Mouse (Mus musculus) cerebellum, postnatal 4 days (tissue): ENCODE measurements around the gene 1700029I15Rik.
"Not testable (repeated sequence)": the region's sequence is repeated elsewhere in the genome, so short reads cannot be mapped to it uniquely, and the experiment has no call there.

Experiments
- DNase-seq, 2 experiments: peaks; one replicate each; pipeline ENCODE4 v3.0.0; 2022; ENCODE audit warnings: low spot score in 2 of 2, mixed read lengths in 1 of 2

Gene 1700029I15Rik

DNA sequence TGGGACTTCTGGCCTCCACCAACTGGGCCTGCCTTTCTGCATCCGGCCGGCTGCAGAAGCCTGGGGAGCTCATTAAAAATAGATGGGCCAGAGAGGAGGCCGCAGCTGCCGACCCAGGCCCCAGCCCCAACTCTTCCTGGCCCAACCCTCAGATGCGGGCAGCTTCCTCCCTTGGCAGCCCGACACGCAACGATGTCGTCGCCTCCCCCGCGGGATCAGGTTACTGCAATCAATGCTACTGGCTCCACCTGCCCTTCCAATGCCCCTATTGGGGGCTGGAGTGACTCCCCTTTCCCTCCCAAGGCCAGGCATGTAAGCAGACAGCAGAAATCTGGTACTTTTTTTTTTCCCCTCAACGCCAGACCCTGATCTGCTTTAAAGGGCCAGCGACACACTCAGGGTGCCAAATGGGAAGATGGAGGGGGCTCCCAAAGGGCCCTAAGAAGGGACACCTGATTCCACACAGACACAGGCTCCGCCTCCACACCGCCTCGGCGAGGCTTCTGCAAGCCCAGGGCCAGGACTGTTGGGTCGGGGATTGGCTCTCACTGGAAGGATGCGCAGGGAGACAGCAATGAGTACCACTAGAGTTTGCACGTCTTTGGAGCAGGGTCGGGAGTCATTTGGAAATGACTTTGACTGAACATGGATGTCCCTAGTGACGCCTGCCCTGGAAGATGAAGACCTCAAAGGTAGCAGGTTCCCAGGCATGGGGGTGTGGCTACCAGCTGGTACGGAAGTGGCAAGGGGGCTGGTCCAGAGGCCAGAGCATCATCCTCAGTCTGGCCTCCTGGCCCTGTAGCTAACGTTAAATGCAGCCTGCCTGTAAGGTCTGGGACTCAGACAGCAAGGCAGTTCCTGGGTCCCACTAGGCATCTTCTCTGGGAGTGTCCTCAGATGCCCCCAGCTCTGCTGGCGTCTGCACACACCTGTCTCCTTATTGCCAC, 10.3 kb downstream of the 1700029I15Rik start:
- peak in 1 of 2 experiments; percentile 59 for DNase-seq

DNA sequence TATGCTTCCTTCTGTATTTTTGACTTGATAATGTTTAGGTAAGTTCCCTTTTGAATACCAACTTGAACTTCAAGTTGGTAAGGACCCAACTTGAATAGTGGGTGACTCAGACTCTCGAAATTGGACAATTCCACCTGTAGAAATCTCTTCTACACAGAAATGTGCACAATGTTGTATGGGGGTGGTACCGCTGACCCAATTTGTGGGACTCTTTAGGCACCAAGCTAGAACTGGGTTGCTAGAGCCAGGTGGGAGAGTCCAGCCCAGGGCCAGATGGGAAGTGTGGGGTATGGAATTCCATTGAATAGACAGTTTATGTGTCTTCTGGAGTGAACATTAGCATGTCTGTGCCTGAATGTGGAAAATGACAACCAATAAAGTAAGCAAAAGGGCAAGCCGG, 13.2 kb downstream of the 1700029I15Rik start:
- no peak for DNase-seq

- no peak for DNase-seq
These were observed 15.1 kb downstream of the 1700029I15Rik start for GRCm38 (mm10) chr2:92397436-92397835.

- DNase-seq: not testable (repeated sequence)
These were observed 17.5 kb downstream of the 1700029I15Rik start for GRCm38 (mm10) chr2:92399877-92400276.

DNA sequence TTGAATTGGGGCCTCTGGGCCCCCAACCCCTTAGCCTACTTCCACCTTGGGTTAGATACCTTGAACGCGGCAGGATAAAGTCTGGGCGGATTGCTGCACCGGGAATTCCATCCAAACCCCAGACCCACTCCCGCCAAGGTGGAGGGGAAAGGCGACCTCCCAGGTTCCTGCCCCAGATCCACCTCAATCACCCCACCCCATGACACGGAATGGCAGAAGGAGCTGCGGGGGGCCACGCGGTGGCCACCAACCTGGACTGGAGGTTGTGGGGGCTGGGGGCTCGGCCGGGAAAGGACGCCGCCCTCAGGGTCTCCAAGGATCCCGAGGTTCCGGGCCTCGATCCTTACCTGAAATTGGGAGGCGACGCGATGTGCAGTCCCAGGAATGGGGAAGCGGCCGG, 18.3 kb downstream of the 1700029I15Rik start:
- no peak for DNase-seq

DNA sequence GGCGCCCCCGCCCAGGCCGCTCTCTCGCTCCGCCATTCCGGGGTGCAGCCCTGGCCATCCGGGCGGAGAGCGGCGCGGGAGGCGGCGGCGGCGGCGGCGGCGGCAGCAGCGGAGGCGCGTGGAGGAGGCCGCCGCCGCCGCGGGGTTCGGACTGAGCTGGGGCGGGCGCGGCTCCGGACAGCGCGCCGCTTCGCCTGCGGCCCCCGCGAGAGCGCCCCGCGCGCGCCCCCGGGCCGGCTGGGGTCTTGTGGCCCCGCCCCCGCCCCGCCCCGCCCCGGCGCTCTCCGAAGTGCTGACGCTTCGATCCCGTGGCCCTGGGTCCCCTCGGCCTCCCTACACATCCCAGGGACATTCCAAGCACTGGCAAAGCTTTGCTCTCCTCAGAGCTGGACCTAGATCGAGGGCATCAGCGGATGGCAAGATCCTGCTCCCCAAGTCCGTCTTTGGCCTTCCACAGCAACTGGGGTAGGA, 18.8 kb downstream of the 1700029I15Rik start, which contains the start of gene Mapk8ip1:
Gene Mapk8ip1 (minus strand): TSS at position 173 of the 471 bp plus-strand sequence.
- DNase-seq: no peak

- DNase-seq: no peak
These were observed 20.4 kb downstream of the 1700029I15Rik start for GRCm38 (mm10) chr2:92402591-92403326.

- DNase-seq: no peak
These were observed 21.5 kb downstream of the 1700029I15Rik start for GRCm38 (mm10) chr2:92403776-92404319.

GRCm38 (mm10) chr2:92404737-92405136, 22.4 kb downstream of the 1700029I15Rik start:
- DNase-seq: no peak

DNA sequence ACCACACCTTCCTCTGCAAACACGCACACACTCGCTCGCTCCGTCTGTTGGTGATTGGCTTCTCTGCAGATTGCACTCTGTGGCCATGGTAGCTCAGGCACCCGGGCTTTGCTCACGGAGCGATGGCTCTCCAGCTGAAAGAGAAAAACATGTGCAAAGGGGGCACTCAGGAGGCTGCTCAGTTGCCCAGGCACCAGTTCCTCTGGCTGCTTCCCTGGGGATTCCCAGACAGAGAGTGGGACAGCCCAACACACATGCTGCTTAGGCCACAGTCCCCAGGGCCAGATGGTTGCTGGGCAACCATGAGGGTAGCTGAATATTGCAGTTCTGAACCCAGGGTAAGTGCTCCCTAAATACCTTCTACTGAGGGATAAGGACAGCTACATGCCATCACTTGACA, 23.3 kb downstream of the 1700029I15Rik start:
- no peak for DNase-seq

- DNase-seq: no peak
These were observed 26.1 kb downstream of the 1700029I15Rik start for GRCm38 (mm10) chr2:92408309-92409045.

DNA sequence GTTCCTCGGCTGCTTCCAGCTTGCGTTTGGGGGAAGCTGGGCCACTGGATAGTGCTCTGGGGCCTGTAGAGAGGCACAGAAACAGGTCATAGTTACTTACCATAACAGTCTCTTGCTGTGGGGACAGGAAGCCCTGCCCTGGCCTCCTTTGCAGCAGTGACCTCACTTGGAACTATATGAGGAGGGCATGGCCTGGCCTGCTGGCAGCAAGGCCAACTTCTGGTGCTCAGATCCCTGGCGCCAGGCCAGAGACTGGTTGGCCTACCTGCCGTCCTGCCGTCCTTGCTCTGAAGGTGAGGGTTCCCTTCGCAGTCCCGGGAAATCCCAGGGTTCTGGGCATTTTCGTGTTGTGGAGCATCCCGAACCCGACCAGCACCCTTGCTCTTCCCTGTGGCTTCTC, 29.4 kb downstream of the 1700029I15Rik start:
- DNase-seq: no peak

- DNase-seq: no peak
These were observed 39.5 kb downstream of the 1700029I15Rik start for GRCm38 (mm10) chr2:92421723-92422387.

DNA sequence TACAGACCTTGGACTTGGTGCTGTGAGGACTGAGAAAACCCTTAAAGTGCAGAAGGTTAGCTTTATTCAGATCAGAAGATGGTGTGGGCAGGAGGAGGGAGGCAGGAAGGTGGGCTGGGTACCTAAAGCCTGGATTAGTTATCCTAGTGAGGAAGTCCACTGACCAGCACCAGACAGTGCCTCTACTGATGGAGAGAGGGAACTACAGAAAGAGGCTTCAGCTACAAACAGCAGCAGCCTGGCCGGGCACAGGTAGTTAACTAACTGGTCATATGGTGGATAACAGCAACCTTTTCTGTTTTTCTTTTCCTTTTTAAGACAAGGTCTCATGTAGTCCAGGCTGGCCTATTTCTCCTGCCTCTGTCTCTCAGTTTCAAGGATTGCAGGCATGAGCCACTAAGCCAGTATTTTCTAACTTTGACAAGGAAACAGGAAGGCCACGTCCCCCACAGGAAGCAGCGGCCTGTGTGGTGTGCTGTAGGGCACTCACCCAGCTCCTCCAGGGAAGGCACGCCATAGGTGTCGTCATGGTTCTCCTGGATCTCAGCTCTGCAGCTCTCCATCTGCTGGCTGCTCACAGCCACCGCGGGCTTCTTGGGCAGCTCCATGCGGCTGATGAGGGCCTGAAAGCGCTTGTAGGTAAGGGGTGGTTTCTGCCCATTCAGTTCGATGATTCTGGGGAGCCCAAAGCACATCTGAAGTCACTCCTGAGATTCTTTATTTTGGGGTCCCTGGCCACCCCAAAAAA, 40.2 kb downstream of the 1700029I15Rik start:
- no peak for DNase-seq

GRCm38 (mm10) chr2:92423156-92423555, 40.8 kb downstream of the 1700029I15Rik start:
- DNase-seq: no peak

DNA sequence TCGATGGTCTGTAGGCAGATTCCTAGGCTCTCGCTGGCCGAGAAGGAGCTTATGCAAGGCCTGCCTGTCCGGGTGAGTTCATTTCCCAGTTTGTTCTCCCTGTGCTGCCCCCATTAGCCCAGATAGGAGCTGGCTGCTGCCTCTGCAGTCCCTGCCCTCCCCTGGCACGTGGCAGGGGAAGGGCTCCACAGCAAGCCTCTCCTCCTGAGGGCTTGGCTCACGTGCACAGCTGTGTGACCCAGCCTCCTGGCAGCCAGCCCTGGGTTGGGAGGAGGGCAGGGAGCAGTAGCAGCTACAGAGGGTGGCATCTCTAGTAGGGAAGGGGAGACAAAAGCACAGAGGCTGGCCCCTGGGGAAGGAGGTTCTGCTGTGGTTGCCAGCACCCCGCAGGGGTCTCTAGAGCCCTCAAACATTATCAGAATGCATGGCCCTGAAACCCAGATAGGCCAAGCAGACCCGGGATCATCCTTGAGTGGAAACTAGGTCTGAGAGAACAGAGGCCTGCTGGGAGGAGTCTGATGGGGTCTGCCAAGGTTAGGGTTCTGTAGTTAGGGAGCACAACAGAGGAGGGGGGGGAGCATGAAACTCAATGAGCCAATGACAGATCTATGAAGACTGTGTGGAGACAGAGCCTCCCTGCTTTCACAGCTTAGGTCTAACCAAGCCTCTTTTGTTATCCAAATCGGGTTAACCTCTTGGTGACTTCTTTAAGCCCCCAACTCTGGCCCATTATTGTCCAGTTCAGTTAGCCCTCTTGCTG, 41.5 kb downstream of the 1700029I15Rik start:
- peak; percentile 46 to 79 for DNase-seq

DNA sequence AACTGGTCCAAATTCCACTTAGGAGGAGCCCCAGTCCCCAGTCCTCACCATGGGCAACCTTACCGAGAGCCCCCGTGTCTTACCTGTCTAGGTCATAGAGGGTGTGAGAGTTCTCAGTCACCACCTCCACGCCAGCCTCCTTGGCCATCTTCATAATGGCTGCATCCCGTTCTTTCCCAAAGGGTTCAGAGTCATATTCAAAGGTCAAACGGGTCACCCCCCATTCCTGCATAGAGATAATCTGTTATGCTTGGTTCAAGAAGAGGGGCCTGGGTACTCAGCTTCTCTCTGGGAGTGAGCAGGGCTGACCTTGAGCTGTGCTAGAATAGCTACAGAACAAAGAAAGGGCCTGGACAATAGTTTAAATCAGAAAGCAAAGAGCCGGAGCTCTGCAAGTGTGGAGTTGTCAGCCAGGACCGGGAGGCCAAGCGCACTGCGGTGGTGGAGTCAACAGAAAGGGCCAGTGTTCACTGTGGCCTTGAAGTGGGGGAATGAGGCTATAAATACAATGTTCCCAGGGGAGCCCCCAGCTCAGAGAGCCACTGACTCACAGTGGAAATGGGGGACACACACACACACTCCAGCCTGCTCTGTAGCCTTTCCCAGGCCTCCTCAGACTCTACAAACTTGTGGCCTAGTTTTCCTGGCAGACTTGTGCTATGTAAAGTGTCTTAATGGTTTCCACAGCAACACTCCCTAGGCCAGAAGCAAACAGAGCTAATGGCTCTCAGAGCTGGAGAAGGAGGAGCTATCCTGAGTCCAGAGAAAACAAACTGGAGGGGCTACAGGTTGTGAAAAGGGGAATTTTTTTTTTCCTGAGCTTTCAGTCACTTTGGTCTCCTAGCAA, 42.3 kb downstream of the 1700029I15Rik start:
- no peak for DNase-seq

GRCm38 (mm10) chr2:92425366-92425765, 43.0 kb downstream of the 1700029I15Rik start:
- DNase-seq: no peak
